Mouse (Mus musculus) lung, postnatal 10 days (tissue): ENCODE measurements around the gene Lrfn1.

Experiments
- DNase-seq: peaks from one replicate; pipeline ENCODE4 v3.0.0; 2021

The Lrfn1 gene

GRCm38 (mm10) chr7:28511441-28511840 lies 59.7 kb downstream of the Lrfn1 start:
- no peak for DNase-seq
